Mouse (Mus musculus): Measurements from ENCODE around the gene Tmem236. TPM values are rescaled to one million over a fixed set of nuclear protein-coding genes. Genes with fewer than 3 reads are reported as not detected.

The Tmem236 gene
- polyA plus RNA-seq, 1 experiment: not detected

DNA sequence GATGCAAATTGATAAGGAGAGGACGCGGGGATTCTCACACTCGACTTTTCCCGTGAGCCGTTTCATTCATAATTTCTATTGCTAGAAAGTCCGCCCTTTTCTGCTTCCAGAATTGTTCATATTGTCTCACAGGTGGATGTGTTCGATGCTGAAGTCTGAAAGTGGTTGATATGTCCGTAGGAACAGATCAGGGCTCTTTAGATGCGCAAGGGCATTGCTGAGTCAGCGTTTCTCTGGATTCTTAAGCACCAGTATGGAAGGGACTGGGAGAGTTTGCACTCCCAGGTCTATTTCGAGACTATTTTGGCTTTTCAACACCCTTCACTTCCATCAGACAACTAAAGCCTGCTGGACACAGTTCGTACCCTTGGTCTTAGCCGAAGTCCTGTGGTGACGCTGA lies 55.7 kb downstream of the Tmem236 start:
- H3K9me3 ChIP-seq (replicated peaks; ENCODE audit: control insufficient read depth, insufficient read depth, low read length, poor library complexity, severe bottlenecking): no peaks in the 10 kb centered on the region
- no peak overlapping the region for H3K27ac ChIP-seq (ENCODE audit: insufficient read depth, low read length)
- no peak overlapping the region for H3K4me3 ChIP-seq (ENCODE audit: low read depth, low read length)
- no peak overlapping the region for H3K9ac ChIP-seq (ENCODE audit: low read depth, poor library complexity, severe bottlenecking)
- H3K27me3 ChIP-seq (ENCODE audit: control insufficient read depth, insufficient read depth, low read length, poor library complexity, severe bottlenecking): no peaks in the 10 kb centered on the region
- no peaks in the 10 kb centered on the region for H3K4me1 ChIP-seq (ENCODE audit: control insufficient read depth, insufficient read depth, low read length)
- no peak for TF ChIP-seq CTCF (IDR thresholded peaks at IDR 0.05; ENCODE audit: low read depth, low read length)
- no peak for TF ChIP-seq POLR2A (IDR thresholded peaks at IDR 0.05; ENCODE audit: insufficient read depth, low read length)
- no peak for TF ChIP-seq EP300 (IDR thresholded peaks at IDR 0.05; ENCODE audit: insufficient read depth, low read depth, low read length)
- H3K36me3 ChIP-seq (ENCODE audit: control insufficient read depth, insufficient read depth, low read length, poor library complexity, severe bottlenecking): no peaks in the 10 kb centered on the region

DNA sequence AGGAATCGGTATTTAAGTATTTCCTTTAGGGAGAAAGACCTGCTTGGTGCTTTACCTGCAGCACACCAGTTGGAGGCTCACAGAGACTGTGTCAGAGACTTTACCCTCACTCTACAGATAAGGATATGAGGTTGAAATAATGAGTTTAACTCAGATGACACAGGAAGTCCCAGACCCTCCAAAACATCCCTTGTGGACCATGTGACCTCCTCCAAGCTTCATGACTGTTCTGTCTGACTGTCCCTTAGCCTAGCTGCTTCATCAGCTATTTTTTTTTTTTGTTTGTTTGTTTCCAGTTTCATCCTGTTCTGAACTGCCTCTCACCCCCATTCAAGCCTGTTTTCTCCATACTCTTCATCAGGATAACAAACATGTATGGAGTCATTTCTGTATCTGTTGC lies 58.6 kb downstream of the Tmem236 start:
- TF ChIP-seq CTCF (IDR thresholded peaks at IDR 0.05; ENCODE audit: low read depth, low read length): no peak
- TF ChIP-seq EP300 (IDR thresholded peaks at IDR 0.05; ENCODE audit: insufficient read depth, low read depth, low read length): no peak
- no peak for TF ChIP-seq POLR2A (IDR thresholded peaks at IDR 0.05; ENCODE audit: insufficient read depth, low read length)
- H3K4me3 ChIP-seq (ENCODE audit: low read depth, low read length): no peak overlapping the region
- H3K9me3 ChIP-seq (replicated peaks; ENCODE audit: control insufficient read depth, insufficient read depth, low read length, poor library complexity, severe bottlenecking): no peaks in the 10 kb centered on the region
- H3K9ac ChIP-seq (ENCODE audit: low read depth, poor library complexity, severe bottlenecking): no peak overlapping the region
- H3K27ac ChIP-seq (ENCODE audit: insufficient read depth, low read length): no peak overlapping the region
- H3K27me3 ChIP-seq (ENCODE audit: control insufficient read depth, insufficient read depth, low read length, poor library complexity, severe bottlenecking): no peaks in the 10 kb centered on the region
- H3K36me3 ChIP-seq (ENCODE audit: control insufficient read depth, insufficient read depth, low read length, poor library complexity, severe bottlenecking): no peaks in the 10 kb centered on the region
- no peaks in the 10 kb centered on the region for H3K4me1 ChIP-seq (ENCODE audit: control insufficient read depth, insufficient read depth, low read length)

DNA sequence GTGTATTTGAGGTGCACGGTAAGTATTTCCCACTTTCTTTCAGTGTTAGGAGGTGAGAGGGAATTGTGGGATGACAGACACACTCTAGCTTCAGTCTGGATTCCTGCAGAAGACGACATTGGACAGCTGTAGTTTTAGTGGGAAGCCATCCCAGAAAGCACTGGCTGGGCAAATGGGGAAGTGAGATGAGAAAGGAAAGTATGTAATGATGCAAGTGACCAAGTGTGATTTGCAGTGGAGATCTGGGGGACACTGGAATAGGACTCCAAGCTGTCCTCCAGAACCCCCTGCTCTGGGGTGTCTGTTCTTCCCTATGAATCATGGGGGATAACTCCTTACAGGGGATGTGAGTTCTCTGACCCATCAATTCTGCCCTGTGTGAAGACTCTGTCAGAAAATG lies 59.7 kb downstream of the Tmem236 start:
- no peak overlapping the region for H3K9ac ChIP-seq (ENCODE audit: low read depth, poor library complexity, severe bottlenecking)
- H3K36me3 ChIP-seq (ENCODE audit: control insufficient read depth, insufficient read depth, low read length, poor library complexity, severe bottlenecking): no peaks in the 10 kb centered on the region
- no peaks in the 10 kb centered on the region for H3K4me1 ChIP-seq (ENCODE audit: control insufficient read depth, insufficient read depth, low read length)
- no peak for TF ChIP-seq POLR2A (IDR thresholded peaks at IDR 0.05; ENCODE audit: insufficient read depth, low read length)
- TF ChIP-seq CTCF (IDR thresholded peaks at IDR 0.05; ENCODE audit: low read depth, low read length): no peak
- TF ChIP-seq EP300 (IDR thresholded peaks at IDR 0.05; ENCODE audit: insufficient read depth, low read depth, low read length): no peak
- no peak overlapping the region for H3K27ac ChIP-seq (ENCODE audit: insufficient read depth, low read length)
- H3K4me3 ChIP-seq (ENCODE audit: low read depth, low read length): no peak overlapping the region
- no peaks in the 10 kb centered on the region for H3K9me3 ChIP-seq (replicated peaks; ENCODE audit: control insufficient read depth, insufficient read depth, low read length, poor library complexity, severe bottlenecking)
- H3K27me3 ChIP-seq (ENCODE audit: control insufficient read depth, insufficient read depth, low read length, poor library complexity, severe bottlenecking): no peaks in the 10 kb centered on the region

DNA sequence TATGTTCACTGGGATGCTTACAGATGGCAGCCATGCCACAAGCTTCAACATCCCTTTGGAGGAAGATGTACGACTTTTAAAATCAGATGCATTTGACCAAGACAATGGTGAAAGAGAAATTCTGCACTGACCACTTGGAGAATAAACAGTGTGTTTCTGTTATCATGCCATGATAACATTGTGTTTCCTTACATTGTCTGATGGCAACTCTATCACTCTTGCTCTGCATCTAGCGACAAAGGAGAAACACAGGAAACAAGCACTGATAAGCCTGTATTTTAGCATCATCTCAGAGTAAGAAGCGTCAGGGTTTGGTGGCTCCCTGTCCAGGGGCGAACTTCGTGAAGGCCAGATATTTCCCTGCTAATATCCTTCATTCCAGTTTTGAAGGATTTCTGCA lies 61.0 kb downstream of the Tmem236 start:
- Histone ChIP-seq H3K36me3 (ENCODE audit: control insufficient read depth, insufficient read depth, low read length, poor library complexity, severe bottlenecking) (no peaks in the 10 kb centered on the region), H3K4me1 (ENCODE audit: control insufficient read depth, insufficient read depth, low read length) (no peaks in the 10 kb centered on the region), H3K9me3 (replicated peaks; ENCODE audit: control insufficient read depth, insufficient read depth, low read length, poor library complexity, severe bottlenecking) (no peaks in the 10 kb centered on the region), H3K27me3 (ENCODE audit: control insufficient read depth, insufficient read depth, low read length, poor library complexity, severe bottlenecking) (no peaks in the 10 kb centered on the region), H3K9ac (ENCODE audit: low read depth, poor library complexity, severe bottlenecking) (no peak overlapping the region), H3K27ac (ENCODE audit: insufficient read depth, low read length) (no peak overlapping the region), H3K4me3 (ENCODE audit: low read depth, low read length) (no peak overlapping the region)
- no peak for TF ChIP-seq POLR2A (IDR thresholded peaks at IDR 0.05; ENCODE audit: insufficient read depth, low read length)
- TF ChIP-seq CTCF (IDR thresholded peaks at IDR 0.05; ENCODE audit: low read depth, low read length): no peak
- no peak for TF ChIP-seq EP300 (IDR thresholded peaks at IDR 0.05; ENCODE audit: insufficient read depth, low read depth, low read length)

DNA sequence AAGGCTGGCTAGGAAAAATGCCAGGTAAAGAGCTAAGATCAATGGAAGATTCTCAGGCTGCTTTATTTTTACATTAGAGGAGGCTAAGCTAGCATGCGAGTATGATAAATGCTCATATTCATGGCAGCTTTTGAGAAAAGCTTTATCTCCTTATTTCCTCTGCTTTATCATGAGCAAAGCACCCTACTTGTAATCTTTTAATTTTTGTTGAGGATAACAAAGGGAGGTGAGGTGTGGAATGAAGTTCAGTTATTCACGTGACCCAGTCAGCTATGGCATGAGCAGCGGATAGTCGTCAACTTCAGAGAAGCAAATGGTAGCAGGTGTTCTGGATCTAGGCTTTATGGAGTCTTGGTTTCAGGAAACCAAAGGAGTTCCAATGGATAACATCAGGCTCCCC lies 62.6 kb downstream of the Tmem236 start:
- Histone ChIP-seq H3K4me1 (ENCODE audit: control insufficient read depth, insufficient read depth, low read length) (no peaks in the 10 kb centered on the region), H3K27ac (ENCODE audit: insufficient read depth, low read length) (no peak overlapping the region), H3K4me3 (ENCODE audit: low read depth, low read length) (no peak overlapping the region), H3K27me3 (ENCODE audit: control insufficient read depth, insufficient read depth, low read length, poor library complexity, severe bottlenecking) (no peaks in the 10 kb centered on the region), H3K9ac (ENCODE audit: low read depth, poor library complexity, severe bottlenecking) (no peak overlapping the region), H3K9me3 (replicated peaks; ENCODE audit: control insufficient read depth, insufficient read depth, low read length, poor library complexity, severe bottlenecking) (no peaks in the 10 kb centered on the region), H3K36me3 (ENCODE audit: control insufficient read depth, insufficient read depth, low read length, poor library complexity, severe bottlenecking) (no peaks in the 10 kb centered on the region)
- TF ChIP-seq CTCF (IDR thresholded peaks at IDR 0.05; ENCODE audit: low read depth, low read length) (no peak), EP300 (IDR thresholded peaks at IDR 0.05; ENCODE audit: insufficient read depth, low read depth, low read length) (no peak), POLR2A (IDR thresholded peaks at IDR 0.05; ENCODE audit: insufficient read depth, low read length) (no peak)

DNA sequence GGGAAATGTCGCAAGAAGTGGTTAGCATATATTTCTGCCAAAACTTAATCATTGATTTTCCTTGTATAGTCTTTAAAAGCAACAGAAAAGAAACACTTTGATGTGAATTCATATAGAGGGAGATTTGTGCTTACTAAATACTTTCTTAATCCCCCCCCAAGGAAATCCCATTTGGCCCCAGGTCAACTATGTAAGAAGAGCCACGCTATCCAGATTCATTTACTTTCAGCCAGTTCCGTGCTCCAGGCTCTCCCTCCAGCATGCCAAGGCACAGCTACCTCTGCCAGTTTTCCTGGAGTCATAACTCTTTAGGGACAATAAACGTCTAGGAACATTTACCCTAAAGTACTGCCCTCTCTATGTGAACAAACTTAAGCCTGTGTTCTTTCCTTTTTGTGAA lies 63.4 kb downstream of the Tmem236 start:
- Histone ChIP-seq H3K27ac (ENCODE audit: insufficient read depth, low read length) (no peak overlapping the region), H3K36me3 (ENCODE audit: control insufficient read depth, insufficient read depth, low read length, poor library complexity, severe bottlenecking) (no peaks in the 10 kb centered on the region), H3K4me3 (ENCODE audit: low read depth, low read length) (no peak overlapping the region), H3K27me3 (ENCODE audit: control insufficient read depth, insufficient read depth, low read length, poor library complexity, severe bottlenecking) (no peaks in the 10 kb centered on the region), H3K9me3 (replicated peaks; ENCODE audit: control insufficient read depth, insufficient read depth, low read length, poor library complexity, severe bottlenecking) (no peaks in the 10 kb centered on the region), H3K9ac (ENCODE audit: low read depth, poor library complexity, severe bottlenecking) (no peak overlapping the region), H3K4me1 (ENCODE audit: control insufficient read depth, insufficient read depth, low read length) (no peaks in the 10 kb centered on the region)
- no peak for TF ChIP-seq POLR2A (IDR thresholded peaks at IDR 0.05; ENCODE audit: insufficient read depth, low read length)
- TF ChIP-seq CTCF (IDR thresholded peaks at IDR 0.05; ENCODE audit: low read depth, low read length): no peak
- TF ChIP-seq EP300 (IDR thresholded peaks at IDR 0.05; ENCODE audit: insufficient read depth, low read depth, low read length): no peak

Measured in ES-Bruce4 (cell line).